Mouse (Mus musculus) forebrain, postnatal 0 days (tissue): ENCODE measurements around the gene Rbbp9. TPM values are rescaled to one million over a fixed set of nuclear protein-coding genes. Genes with fewer than 3 reads are reported as not detected.
A peak's percentile ranks its signal among the peaks of the same experiment; 100 is the strongest.

Source experiments
- ATAC-seq: fragments of 200-750 bp; cut with Nextera tagmentation; 2 replicates; pipeline ENCODE4 v1.8.0; 2017; ENCODE audit warnings: mild to moderate bottlenecking, moderate library complexity
- DNase-seq: peaks from one replicate; pipeline ENCODE4 v3.0.0-alpha.2; 2015
- H3K27ac ChIP-seq: fragments of 300-500 bp; sonication (generic); 2 replicates; pipeline ENCODE4 v1.5.1; 2014; ENCODE audit warnings: low read depth, mild to moderate bottlenecking, antibody characterized with exemption, low read length, moderate library complexity, mixed read lengths
- H3K27me3 ChIP-seq: fragments of 300-500 bp; sonication (generic); 2 replicates; pipeline ENCODE4 v1.6.1; 2014; ENCODE audit warnings: mild to moderate bottlenecking, low read length, mixed read lengths; ENCODE audit not compliant: insufficient read depth
- H3K36me3 ChIP-seq: fragments of 300-500 bp; sonication (generic); 2 replicates; pipeline ENCODE4 v1.6.1; 2014; ENCODE audit warnings: mild to moderate bottlenecking, moderate library complexity; ENCODE audit not compliant: insufficient read depth
- H3K4me1 ChIP-seq: fragments of 300-500 bp; sonication (generic); 2 replicates; pipeline ENCODE4 v1.6.1; 2014; ENCODE audit warnings: antibody characterized with exemption; ENCODE audit not compliant: insufficient read depth
- H3K4me2 ChIP-seq: fragments of 300-500 bp; sonication (generic); 2 replicates; pipeline ENCODE4 v1.6.1; 2014; ENCODE audit warnings: low read depth, mild to moderate bottlenecking, moderate library complexity
- H3K4me3 ChIP-seq: fragments of 300-500 bp; sonication (generic); 2 replicates; pipeline ENCODE4 v1.5.1; 2014; ENCODE audit warnings: low read depth, low read length, mixed read lengths
- H3K9ac ChIP-seq: fragments of 300-500 bp; sonication (generic); 2 replicates; pipeline ENCODE4 v1.6.1; 2014; ENCODE audit warnings: mild to moderate bottlenecking
- H3K9me3 ChIP-seq: fragments of 300-500 bp; sonication (generic); 2 replicates; pipeline ENCODE4 v1.6.1; 2016; ENCODE audit warnings: low read length
- CTCF ChIP-seq: sonication (generic); IDR thresholded peaks from 2 replicates; pipeline ENCODE4 v1.5.1; 2016; ENCODE audit warnings: antibody characterized with exemption, control low read depth, low read depth
- WGBS: fragments of 180-500 bp; shearing (Covaris S2); extraction: QIAGEN DNeasy Blood & Tissue Kit; methylation state at CpG from one replicate; pipeline ENCODE4 v1.1.7; 2014; 5-methylcytosine and 5-hydroxymethylcytosine counted together
- polyA plus RNA-seq: library from polyadenylated mRNA; unstranded; fragments of >200 nt; fragmentation: Nextera tagmentation; extraction: Ambion mirVana; gene quantifications from 2 replicates; pipeline ENCODE4 v1.2.1, GENCODE M21; 2015
- total RNA-seq: library from RNA; depleted of rRNA; stranded (reverse); fragments of >200 nt; gene quantifications from 2 replicates; pipeline ENCODE4 v1.2.3, GENCODE M21; 2014

The Rbbp9 gene
- total and polyA plus RNA-seq, 2 experiments from 2014 or later = 21.6 to 38.0 TPM

GRCm38 (mm10) chr2:144555820-144556552 lies 5.3 kb upstream of the Rbbp9 start, which contains the start of gene Sec23b:
Sec23b (plus strand) TSS chr2:144556229.
- peak within 1 kb of the TSS; percentile 59 for H3K9ac ChIP-seq
- TF ChIP-seq CTCF = no peak
- DNase-seq = peak; percentile 96
- H3K36me3 ChIP-seq = peaks cover 3% of the 10 kb centered on the region; the same call in 1 of the 2 replicates
- H3K27ac ChIP-seq = peak within 1 kb of the TSS; percentile 72
- peaks cover 10% of the 10 kb centered on the region for H3K4me1 ChIP-seq
- under 1% methylated on average over 44 of the region's 44 CpGs for WGBS
- H3K4me3 ChIP-seq = peak within 1 kb of the TSS; percentile 79
- no peaks in the 10 kb centered on the region for H3K9me3 ChIP-seq
- peak within 1 kb of the TSS; percentile 70 for H3K4me2 ChIP-seq
- H3K27me3 ChIP-seq = no peaks in the 10 kb centered on the region
- peak; percentile 99 for ATAC-seq

GRCm38 (mm10) chr2:144555286-144555819 lies 4.7 kb upstream of the Rbbp9 start:
- H3K9me3 ChIP-seq = no peaks in the 10 kb centered on the region
- peak overlapping the region; percentile 72 for H3K27ac ChIP-seq
- WGBS = 4% methylated on average over 14 of the region's 14 CpGs
- DNase-seq (no peak), ATAC-seq (no peak)
- peak overlapping the region; percentile 79 for H3K4me3 ChIP-seq
- H3K4me2 ChIP-seq = peak overlapping the region; percentile 70
- H3K27me3 ChIP-seq = no peaks in the 10 kb centered on the region
- peaks cover 3% of the 10 kb centered on the region; the same call in 1 of the 2 replicates for H3K36me3 ChIP-seq
- H3K4me1 ChIP-seq = peaks cover 10% of the 10 kb centered on the region
- H3K9ac ChIP-seq = peak overlapping the region; percentile 59
- no peak for TF ChIP-seq CTCF

- Histone ChIP-seq H3K4me1 (peaks cover 13% of the 10 kb centered on the region), H3K4me2 (no peak overlapping the region), H3K9me3 (no peaks in the 10 kb centered on the region)
Observed at GRCm38 (mm10) chr2:144553905-144554304, 3.2 kb upstream of the Rbbp9 start.

GRCm38 (mm10) chr2:144547559-144547958 lies 3.1 kb downstream of the Rbbp9 start:
- Histone ChIP-seq H3K27me3 (no peaks in the 10 kb centered on the region), H3K9ac (no peak overlapping the region), H3K36me3 (peaks cover 30% of the 10 kb centered on the region), H3K9me3 (no peaks in the 10 kb centered on the region), H3K4me3 (no peak overlapping the region), H3K4me2 (no peak overlapping the region), H3K27ac (no peak overlapping the region), H3K4me1 (peaks cover 3% of the 10 kb centered on the region; the same call in 1 of the 2 replicates)
- ATAC-seq = no peak
- WGBS = 82% methylated on average over 4 of the region's 4 CpGs
- TF ChIP-seq CTCF = no peak
- no peak for DNase-seq

More at GRCm38 (mm10) chr2:144553905-144554304, 3.2 kb upstream of the Rbbp9 start:
- no peak overlapping the region for H3K9ac ChIP-seq
- H3K36me3 ChIP-seq = peaks cover under 1% of the 10 kb centered on the region; the same call in 1 of the 2 replicates
- no peak for ATAC-seq
- DNase-seq = no peak
- no peak overlapping the region for H3K4me3 ChIP-seq
- H3K27ac ChIP-seq = no peak overlapping the region
- WGBS = 92% methylated on average over 3 of the region's 3 CpGs
- TF ChIP-seq CTCF = no peak
- no peaks in the 10 kb centered on the region for H3K27me3 ChIP-seq

GRCm38 (mm10) chr2:144545481-144545880 lies 5.2 kb downstream of the Rbbp9 start:
- 50% methylated on average over 1 of the region's 1 CpGs for whole genome bisulfite sequencing
- Histone ChIP-seq H3K9ac (no peak overlapping the region), H3K4me3 (no peak overlapping the region), H3K4me2 (no peak overlapping the region), H3K36me3 (peaks cover 33% of the 10 kb centered on the region), H3K27me3 (no peaks in the 10 kb centered on the region), H3K4me1 (peaks cover 3% of the 10 kb centered on the region; the same call in 1 of the 2 replicates), H3K27ac (no peak overlapping the region), H3K9me3 (no peaks in the 10 kb centered on the region)
- DNase-seq (no peak), ATAC-seq (no peak)
- TF ChIP-seq CTCF = no peak

GRCm38 (mm10) chr2:144545061-144545460 lies 5.6 kb downstream of the Rbbp9 start:
- H3K9me3 ChIP-seq = no peaks in the 10 kb centered on the region
- peaks cover 33% of the 10 kb centered on the region for H3K36me3 ChIP-seq
- 84% methylated on average over 2 of the region's 2 CpGs for WGBS
- peaks cover 3% of the 10 kb centered on the region; the same call in 1 of the 2 replicates for H3K4me1 ChIP-seq
- ATAC-seq (no peak), DNase-seq (no peak)
- H3K4me3 ChIP-seq = no peak overlapping the region
- no peak overlapping the region for H3K9ac ChIP-seq
- H3K27me3 ChIP-seq = no peaks in the 10 kb centered on the region
- TF ChIP-seq CTCF = no peak
- no peak overlapping the region for H3K4me2 ChIP-seq
- no peak overlapping the region for H3K27ac ChIP-seq

- Histone ChIP-seq H3K4me1 (no peaks in the 10 kb centered on the region), H3K36me3 (peaks cover 36% of the 10 kb centered on the region), H3K4me2 (no peak overlapping the region), H3K4me3 (no peak overlapping the region), H3K9ac (no peak overlapping the region), H3K9me3 (no peaks in the 10 kb centered on the region), H3K27me3 (no peaks in the 10 kb centered on the region), H3K27ac (no peak overlapping the region)
- no peak for ATAC-seq
- no peak for DNase-seq
- no peak for TF ChIP-seq CTCF
- WGBS = 69% methylated on average over 6 of the region's 6 CpGs
Observed at GRCm38 (mm10) chr2:144544630-144545029, 6.0 kb downstream of the Rbbp9 start.
